Mouse (Mus musculus) granulocyte monocyte progenitor cell, adult 5-6 weeks (primary cell): Measurements from ENCODE around the gene Gm6040. TPM values are rescaled to one million over a fixed set of nuclear protein-coding genes. Genes with fewer than 3 reads are reported as not detected.

ENCODE experiments used
- ATAC-seq: replicated peaks from 2 replicates; pipeline ENCODE4 v1.8.0; 2016; ENCODE audit warnings: mild to moderate bottlenecking, moderate TSS enrichment, inconsistent platforms; ENCODE audit not compliant: poor library complexity, severe bottlenecking
- total RNA-seq, 2 experiments: library from RNA; stranded (forward) in 1 of 2; stranded (reverse) in 1 of 2; fragments of 200-712, 200-1000 nt in 1 of 2; fragments of >200 nt in 1 of 2; fragmentation: Nextera tagmentation in 1 of 2; gene quantifications; 2 replicates each; pipeline ENCODE4 v1.2.3; 2014 to 2017

The Gm6040 gene
- total RNA-seq (2014; fragmentation: Nextera tagmentation): not detected in 2 replicates
- total RNA-seq (2017): not detected in 2 replicates

GRCm38 (mm10) chr8:20921971-20922370 is at the start of gene Gm6040:
Gene Gm6040, minus strand, starts transcription at chr8:20922071.
- no peak for ATAC-seq

GRCm38 (mm10) chr8:20964531-20964930 is 42.7 kb upstream of the Gm6040 start:
- ATAC-seq: no peak

DNA sequence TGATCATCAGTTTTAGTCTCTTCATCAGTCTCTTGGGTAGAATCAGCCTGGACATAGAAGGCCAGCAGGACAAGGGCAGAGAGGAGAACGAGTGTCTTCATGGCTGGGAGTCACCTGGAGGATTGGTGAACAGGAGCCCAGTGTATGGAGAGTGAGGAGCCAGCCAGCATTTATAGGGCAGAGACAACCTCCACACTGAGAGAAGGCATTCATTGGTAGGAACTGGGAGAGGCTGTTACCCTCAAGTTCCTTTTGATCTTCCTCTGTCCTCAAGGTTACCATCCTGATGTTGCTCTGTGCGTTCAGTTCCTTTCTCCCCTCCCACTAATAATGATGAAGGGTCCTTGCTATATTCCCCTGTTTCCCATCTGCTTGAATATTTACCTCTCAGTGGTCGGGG is 22.7 kb upstream of the Gm6040 start, which contains the start of gene AY761185:
AY761185 (minus strand) TSS at position 101 of the 400 bp plus-strand sequence.
- no peak for ATAC-seq

DNA sequence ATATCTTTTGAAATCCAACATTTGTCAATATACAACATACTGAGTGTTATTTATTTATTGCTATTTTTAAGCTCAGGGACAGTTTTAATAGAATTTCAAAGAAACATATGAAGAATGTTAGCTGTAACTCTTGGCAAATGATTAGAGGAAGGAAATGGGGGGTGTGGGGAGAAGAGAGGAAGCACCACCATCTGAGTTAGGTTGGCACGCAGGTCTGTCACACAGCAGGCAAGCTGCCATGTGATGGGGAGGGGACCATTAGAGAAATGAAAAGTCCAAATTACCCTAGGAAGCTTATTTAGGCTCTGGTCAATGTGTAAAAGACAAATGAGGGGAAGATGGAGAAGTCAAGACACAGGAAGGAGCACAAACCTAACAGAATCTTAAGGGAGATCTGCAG is 9.6 kb downstream of the Gm6040 start:
- peak; percentile 58; the same call in 1 of the 2 replicates for ATAC-seq

DNA sequence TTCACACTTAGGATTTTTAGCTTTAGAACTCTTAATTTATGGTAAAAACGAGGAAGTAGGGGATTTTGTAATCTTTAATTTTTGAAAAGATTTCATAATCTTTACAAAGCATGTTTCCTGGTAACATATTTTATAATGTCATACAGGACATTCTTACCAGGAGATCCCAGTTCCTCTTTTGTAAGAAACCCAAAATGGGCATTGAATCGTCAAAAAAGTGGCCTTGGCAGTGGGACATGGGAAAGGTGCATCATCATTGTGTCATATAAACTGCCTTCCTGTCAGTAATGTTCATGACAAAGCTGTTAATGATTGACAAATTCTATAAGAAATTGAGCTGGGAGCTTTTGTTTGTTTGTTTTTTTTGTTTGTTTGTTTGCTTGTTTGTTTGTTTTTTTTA is 13.6 kb downstream of the Gm6040 start:
- ATAC-seq: peak; percentile 98

DNA sequence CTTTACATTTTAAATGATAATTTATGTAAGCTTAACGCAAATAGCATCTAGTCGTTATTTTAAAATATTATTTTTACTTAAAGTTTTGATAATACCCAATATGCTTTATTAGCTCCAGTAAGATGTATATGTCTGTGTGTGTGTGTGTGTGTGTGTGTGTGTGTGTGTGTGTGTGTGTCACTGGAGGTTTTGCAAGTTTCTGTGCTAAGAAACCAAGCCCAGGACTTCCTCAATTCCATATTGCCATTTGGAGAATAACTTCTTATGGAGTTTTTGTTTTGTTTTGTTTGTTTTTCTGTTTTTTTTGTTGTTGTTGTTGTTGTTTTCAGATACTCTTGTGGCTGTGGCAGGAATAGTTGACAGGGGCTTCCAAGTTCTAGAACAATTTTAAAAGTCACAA is 14.8 kb downstream of the Gm6040 start:
- peak; percentile 54; the same call in 1 of the 2 replicates for ATAC-seq

- ATAC-seq: no peak
Observed at GRCm38 (mm10) chr8:20902527-20902926, 19.3 kb downstream of the Gm6040 start, which contains the start of gene Gm15056. Gene Gm15056, minus strand, starts transcription at chr8:20902627.

GRCm38 (mm10) chr8:20892369-20892768 is 29.5 kb downstream of the Gm6040 start, which contains the start of gene Defb33:
Gene Defb33, plus strand, starts transcription at chr8:20892669.
- no peak for ATAC-seq

DNA sequence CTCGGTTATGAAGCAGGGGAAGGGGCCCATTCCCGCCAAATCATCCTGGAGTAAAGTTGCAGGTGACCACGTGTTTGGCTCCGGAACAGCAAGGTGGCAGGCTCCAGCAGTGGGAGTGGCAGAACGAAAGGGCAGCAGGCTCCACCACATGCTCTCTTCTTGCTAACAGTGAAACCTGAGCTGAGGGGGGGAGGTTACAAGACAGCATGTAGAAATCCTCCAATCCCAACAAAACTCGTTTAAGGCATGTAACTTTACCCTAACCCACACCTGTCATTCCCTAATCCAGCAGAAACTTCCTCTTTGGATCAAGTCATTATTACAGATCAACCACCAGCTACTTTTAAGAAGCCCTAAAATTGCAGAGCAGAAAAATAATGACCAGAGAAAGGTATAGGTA is 47.3 kb downstream of the Gm6040 start:
- no peak for ATAC-seq

Other genes starting within 250 kb of the Gm6040 start
- gene Defb33, start 29.4 kb downstream of the Gm6040 start, total RNA-seq (2014; fragmentation: Nextera tagmentation): not detected in 2 replicates
- gene Defb33, start 29.4 kb downstream of the Gm6040 start, total RNA-seq (2017): not detected in 2 replicates
- gene Gm15056, start 19.4 kb downstream of the Gm6040 start, total RNA-seq (2014; fragmentation: Nextera tagmentation): not detected in 2 replicates
- not detected in 2 replicates for gene Gm15056, start 19.4 kb downstream of the Gm6040 start, total RNA-seq (2017)
- not detected in 2 replicates for gene AY761185, start 22.6 kb upstream of the Gm6040 start, total RNA-seq (2014; fragmentation: Nextera tagmentation)
- gene AY761185, start 22.6 kb upstream of the Gm6040 start, total RNA-seq (2017): not detected in 2 replicates
- gene Defa21, start 103.5 kb upstream of the Gm6040 start, total RNA-seq (2014; fragmentation: Nextera tagmentation): not detected in 2 replicates
- gene Defa21, start 103.5 kb upstream of the Gm6040 start, total RNA-seq (2017): not detected in 2 replicates
- gene Defa23, start 133.0 kb upstream of the Gm6040 start, total RNA-seq (2014; fragmentation: Nextera tagmentation): not detected in 2 replicates
- gene Defa23, start 133.0 kb upstream of the Gm6040 start, total RNA-seq (2017): not detected in 2 replicates
- not detected in 2 replicates for gene Defa35, start 143.0 kb upstream of the Gm6040 start, total RNA-seq (2014; fragmentation: Nextera tagmentation)
- gene Defa35, start 143.0 kb upstream of the Gm6040 start, total RNA-seq (2017): not detected in 2 replicates
- gene Defa25, start 162.4 kb upstream of the Gm6040 start, total RNA-seq (2014; fragmentation: Nextera tagmentation): not detected in 2 replicates
- gene Defa25, start 162.4 kb upstream of the Gm6040 start, total RNA-seq (2017): not detected in 2 replicates
- gene Gm14851, start 174.0 kb upstream of the Gm6040 start, total RNA-seq (2014; fragmentation: Nextera tagmentation): not detected in 2 replicates
- gene Gm14851, start 174.0 kb upstream of the Gm6040 start, total RNA-seq (2017): not detected in 2 replicates
- not detected in 2 replicates for gene Defa30, start 212.6 kb upstream of the Gm6040 start, total RNA-seq (2014; fragmentation: Nextera tagmentation)
- not detected in 2 replicates for gene Defa30, start 212.6 kb upstream of the Gm6040 start, total RNA-seq (2017)
- not detected in 2 replicates for gene Defa22, start 240.2 kb upstream of the Gm6040 start, total RNA-seq (2014; fragmentation: Nextera tagmentation)
- not detected in 2 replicates for gene Defa22, start 240.2 kb upstream of the Gm6040 start, total RNA-seq (2017)